Mouse (Mus musculus): ENCODE measurements at regions not wholly inside any gene's neighbourhood (a gene's known extent, or its start where the extent isn't known, plus 50 kb on each side); places are given as distances from the start of the nearest gene placed in this dataset.
"Not testable (repeated sequence)": the region's sequence is repeated elsewhere in the genome, so short reads cannot be mapped to it uniquely, and the experiment has no call there.

DNA sequence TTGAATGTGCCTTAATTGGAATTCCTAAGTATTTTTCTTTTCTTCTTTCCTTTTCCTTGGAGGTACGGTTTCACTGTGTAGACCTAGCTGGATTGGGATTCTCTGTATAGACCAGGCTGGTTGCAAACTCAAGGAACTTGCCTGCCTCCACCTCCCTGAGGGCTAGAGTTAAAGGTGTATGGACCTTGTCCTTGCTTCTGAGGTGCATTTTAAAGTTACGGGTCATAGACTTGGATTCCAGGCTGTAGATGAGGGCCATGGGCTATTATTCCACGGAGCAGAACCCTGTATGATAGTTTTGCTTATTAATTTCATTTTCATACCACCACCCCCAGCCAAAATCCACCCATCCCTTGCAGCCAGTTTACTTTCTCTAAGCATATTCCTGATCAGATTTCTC is 50.7 kb upstream of the Wdr26 start:
- intact Hi-C loops (cut with DNase I) = no loop called here
- DNase-seq = no peak

DNA sequence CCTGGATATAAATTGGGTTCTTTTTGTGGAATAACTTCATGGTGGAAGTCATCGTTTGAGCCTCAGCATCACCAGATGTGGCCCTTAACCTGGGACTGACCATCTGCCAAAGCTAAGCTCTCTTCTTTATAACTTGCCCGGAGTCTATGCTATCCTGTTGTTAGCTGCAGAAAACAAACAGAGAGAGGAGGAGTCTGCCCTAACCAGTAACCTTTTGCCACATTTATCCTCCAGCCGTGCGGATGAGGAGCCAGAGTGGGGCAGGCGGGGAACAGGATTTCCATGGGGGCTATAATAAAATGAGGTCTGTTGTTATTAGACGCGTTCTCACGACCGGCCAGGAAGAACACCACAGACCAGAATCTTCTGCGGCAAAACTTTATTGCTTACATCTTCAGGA is 51.4 kb upstream of the Wdr26 start:
- intact Hi-C loops (cut with DNase I) = no loop called here
- no peak for DNase-seq

DNA sequence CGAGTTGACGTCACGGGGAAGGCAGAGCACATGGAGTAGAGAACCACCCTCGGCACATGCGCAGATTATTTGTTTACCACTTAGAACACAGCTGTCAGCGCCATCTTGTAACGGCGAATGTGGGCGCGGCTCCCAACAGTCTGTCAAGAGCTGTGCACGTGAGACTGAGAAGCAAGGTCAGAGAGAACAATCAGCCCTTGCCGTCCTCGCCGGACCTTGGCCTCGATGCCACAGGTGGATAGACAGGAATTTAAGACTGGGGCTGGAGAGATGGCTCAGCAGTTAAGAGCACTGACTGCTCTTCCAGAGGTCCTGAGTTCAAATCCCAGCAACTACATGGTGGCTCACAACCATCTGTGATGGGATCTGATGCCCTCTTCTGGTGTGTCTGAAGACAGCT is 58.7 kb upstream of the Wdr26 start:
- not testable (repeated sequence) for DNase-seq
- intact Hi-C loops (cut with DNase I) = loop anchor here (5.0 kb wide), 3 partner anchors 107 to 347 kb away; no protein-coding TSS in a partner anchor

DNA sequence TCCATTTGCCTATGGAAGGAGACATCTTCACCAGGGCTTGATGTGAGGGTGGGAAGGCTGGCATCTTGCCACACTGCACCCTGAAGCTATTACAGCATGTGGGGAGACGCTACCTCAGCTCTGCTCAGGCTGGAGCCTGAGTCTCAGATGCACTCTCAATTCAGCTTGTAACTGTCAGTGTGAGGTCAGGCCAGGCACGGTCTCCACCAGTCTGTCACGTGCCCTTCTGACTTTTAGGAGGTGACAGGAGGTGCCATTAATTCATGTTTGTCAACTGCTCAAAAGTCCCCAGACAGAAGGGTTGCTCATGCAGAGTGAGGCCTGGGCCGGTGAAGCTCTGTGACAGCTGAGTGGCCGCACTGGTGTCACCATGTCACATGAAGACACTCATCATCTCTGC is 59.4 kb upstream of the Wdr26 start:
- DNase-seq = no peak
- intact Hi-C loops (cut with DNase I) = loop anchor here (5.0 kb wide), 3 partner anchors 106 to 346 kb away; no protein-coding TSS in a partner anchor

DNA sequence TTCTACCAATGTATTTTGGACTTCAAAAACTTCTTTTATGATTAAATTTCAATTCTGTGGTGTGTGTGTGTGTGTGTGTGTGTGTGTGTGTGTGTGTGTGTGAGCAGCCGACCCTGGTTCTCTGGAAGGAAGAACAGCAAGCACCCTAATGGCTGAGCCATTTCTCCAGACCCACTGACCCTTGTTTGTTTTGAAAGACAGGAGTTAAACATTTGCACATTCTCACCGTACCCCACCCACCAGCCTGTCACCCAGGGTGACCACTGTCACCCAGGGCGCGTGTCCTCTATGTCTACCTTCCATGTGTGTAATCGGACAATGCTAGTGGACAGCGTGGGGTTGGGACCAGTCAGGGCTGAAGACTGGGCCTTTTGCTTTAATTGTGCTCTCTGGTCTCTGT is 60.0 kb upstream of the Wdr26 start:
- no peak for DNase-seq
- intact Hi-C loops (cut with DNase I) = loop anchor here (5.0 kb wide), 3 partner anchors 105 to 345 kb away; no protein-coding TSS in a partner anchor

DNA sequence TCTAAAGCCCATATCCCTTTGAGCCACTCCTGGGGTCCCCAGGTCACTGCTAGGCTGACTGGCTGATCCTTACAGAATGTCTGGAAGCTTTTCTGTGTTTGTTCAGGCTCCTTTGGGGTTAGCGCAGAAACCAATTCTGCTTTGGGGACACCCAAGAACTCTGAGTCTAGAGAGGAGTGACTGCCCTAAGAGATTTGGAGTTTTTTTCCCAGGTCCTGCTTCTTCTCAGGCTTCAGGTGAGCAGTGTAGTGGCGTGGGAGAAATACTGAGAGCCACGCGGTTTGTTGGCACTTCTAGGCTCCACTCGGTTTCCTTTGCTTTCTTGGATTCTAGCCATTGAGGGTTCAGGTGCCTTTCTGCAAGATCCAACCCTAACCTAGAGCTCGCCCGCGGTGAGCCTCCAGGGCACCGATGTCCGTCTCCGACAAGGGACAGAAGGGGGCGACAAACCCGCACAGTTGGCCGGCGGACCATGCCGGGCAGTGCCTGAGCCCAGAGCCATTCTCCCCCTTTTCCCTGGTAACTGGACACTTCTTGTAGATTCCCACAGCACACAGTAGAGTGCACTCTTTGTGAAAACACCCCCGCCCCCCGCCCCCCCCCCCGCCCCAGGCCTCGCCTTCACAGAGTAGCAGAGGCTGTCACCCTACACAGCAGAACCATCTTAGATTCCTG is 61.0 kb upstream of the Wdr26 start:
- intact Hi-C loops (cut with DNase I) = loop anchor here (5.0 kb wide), 3 partner anchors 105 to 345 kb away; no protein-coding TSS in a partner anchor
- peak; percentile 84 to 91 for DNase-seq

DNA sequence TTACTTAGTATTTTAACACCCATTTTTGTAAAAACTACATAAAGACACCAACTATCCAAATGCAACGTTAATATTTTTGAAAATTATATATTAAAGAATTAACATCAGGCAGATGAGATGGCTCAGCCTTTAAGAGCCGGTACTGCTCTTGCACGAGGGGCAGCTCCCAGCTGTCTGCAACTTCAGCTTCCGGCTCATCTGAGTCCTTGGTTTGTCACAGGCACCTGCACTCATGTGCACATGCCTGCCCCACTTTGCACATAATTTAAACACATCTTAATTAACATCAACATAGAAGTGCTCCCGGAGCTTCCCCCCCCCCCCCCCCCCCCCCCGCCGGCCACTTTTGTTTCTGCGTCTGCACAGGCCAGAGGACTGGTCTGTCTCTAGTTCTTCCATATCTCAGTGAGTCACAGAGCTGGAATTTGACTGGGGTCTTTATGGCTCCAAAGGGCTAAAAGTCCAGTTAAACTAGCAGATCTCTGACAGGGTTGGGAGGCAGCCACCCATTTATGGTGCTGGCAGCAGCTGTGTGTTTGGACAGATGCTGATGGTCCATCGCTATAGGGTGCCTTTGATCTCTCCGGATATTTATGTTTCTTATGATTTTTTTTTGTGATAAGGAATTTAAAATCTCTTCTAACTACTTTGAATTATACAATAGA is 61.9 kb upstream of the Wdr26 start:
- DNase-seq = no peak
- intact Hi-C loops (cut with DNase I) = loop anchor here (5.0 kb wide), 3 partner anchors 104 to 344 kb away; no protein-coding TSS in a partner anchor

DNA sequence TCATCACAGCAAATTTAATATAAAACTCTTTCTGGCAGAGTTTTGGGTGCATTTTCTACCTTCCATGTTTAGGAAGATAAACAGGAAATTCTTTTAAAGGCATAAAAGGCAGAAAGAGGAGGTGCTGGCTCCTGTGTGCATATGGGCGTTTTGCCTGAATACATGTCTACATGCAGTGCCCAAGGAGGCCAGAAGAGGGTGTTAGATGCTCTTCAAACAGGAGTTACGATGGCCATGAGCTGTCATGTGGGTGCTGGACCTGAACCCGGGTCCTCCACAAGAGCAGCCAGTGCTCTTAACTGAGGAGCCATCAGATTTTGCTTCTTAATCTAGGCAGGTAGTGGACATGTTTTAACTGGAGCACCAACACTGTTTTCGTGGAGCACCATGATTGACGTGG is 69.0 kb upstream of the Wdr26 start:
- intact Hi-C loops (cut with DNase I) = no loop called here

DNA sequence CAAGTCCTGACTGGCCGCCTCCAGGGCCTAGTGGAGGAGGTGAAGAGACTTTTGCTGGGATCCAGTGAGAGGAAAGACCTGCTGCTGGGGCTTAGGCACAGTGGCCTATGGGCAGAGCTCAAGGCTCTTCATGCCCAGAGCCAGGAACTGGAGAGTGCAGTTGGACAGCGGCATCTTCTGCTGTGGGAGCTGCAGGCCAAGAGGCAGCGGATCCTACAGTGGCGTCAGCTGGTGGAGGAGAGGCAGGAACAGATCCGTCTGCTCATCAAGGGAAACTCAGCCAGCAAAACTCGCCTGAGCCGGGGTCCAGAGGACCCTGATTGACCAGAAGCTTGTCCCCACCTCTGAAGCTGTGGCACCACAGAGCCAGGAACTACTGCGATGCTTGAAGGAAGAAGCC is 69.4 kb upstream of the Cnih3 start:
- intact Hi-C loops (cut with DNase I); DNase-seq: not testable (repeated sequence)

More for the DNA sequence above, 69.0 kb upstream of the Wdr26 start:
- DNase-seq = no peak

DNA sequence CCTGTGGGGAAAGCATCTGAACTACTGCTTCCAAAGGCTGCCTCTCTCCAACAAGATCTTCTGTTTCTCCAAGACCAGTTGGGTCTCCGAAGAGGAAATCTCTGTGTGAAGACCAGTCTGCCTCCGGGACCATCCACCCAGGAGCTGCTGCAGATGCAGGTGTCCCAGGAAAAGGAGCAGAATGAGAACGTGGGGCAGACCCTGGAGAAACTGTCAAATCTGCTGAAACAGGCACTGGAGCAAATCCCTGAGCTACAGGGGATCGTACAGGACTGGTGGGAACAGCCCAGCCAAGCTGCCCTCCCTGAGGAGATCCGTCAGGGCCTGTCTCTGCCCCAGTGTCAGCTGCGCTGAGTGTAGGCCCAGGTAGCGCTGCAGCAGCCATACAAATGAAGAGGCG is 68.9 kb upstream of the Cnih3 start:
- DNase-seq; intact Hi-C loops (cut with DNase I): not testable (repeated sequence)

DNA sequence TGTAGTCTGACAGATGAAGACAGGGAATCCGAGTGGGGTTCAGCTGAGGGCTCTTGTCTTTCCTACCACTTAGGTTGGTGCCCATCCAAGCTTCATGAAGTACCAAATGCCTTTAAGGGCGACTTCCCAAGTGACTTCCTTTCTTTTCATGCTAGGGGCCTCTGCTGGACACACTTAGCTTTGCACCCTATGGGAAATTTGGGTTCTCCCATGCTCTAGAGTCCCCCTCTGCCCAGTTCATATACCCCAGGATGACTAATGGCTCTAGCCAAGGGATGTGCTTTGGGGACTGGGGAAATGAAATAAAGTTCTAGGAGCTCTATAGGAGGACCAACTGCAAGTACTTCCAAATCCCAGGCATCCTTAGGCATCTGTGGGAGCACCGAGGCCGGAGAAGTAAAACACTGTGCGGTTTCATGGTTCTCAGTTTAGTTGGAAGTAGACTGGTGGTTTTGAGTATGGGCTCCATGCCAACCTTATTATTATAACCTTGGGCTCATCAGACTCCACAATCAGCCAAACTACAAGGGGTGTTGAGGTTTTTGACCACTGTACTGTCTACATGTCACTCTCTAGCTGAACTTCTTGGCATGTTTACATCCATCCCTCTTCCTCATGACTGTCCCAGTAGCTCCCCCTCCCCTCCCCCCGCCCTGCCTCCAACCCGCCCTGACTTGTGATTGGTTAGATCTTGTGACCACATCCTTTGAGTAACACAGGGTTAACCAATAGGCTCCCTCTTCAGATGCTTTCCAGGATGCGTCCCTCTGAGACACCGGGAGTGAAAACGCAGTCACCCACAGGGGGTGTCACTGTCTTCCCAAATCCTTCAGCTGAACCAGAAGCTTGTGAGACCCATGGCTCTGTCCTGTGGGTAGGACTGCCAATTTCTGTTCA is 67.9 kb upstream of the Cnih3 start:
- no peak for DNase-seq
- intact Hi-C loops (cut with DNase I) = no loop called here

DNA sequence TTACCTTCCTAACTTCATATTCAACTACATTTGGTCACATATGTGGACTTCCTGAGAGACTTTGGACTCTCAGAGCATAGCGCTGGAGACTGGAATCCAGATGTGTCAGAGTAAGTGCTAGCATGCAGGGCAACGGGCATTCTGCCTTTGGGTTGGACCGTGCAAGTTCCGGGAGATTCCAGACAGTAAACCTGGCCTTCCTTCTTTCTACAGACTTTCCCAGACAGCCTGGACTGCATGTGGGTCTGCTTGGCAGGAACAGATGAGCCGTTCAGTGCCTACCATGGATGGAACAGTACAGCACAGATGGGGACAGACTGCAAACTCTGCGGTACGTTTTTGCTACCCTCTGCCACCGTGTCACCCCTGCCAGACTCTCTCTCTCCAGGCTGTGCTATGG is 66.8 kb upstream of the Cnih3 start:
- intact Hi-C loops (cut with DNase I) = no loop called here
- DNase-seq = no peak

DNA sequence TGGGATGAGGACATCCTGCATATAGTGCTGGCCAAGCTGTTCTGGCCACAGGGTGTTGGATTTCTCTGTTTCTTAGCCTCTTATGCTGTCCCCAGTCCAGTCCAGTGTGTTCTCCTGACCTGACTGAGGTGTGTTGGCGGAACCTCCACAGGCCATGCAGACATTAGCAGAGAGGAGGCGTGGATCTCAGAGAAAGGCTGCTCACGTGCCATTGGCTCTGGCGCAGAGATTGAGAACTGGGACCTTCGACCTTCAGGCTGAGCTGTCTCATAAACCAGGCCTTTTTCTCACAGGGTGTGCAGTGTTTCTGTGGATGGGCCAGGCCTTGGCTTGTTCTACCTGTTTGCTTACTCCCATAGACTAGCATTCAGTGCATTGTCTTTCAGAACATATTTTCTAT is 66.3 kb upstream of the Cnih3 start:
- DNase-seq = no peak
- intact Hi-C loops (cut with DNase I) = no loop called here

DNA sequence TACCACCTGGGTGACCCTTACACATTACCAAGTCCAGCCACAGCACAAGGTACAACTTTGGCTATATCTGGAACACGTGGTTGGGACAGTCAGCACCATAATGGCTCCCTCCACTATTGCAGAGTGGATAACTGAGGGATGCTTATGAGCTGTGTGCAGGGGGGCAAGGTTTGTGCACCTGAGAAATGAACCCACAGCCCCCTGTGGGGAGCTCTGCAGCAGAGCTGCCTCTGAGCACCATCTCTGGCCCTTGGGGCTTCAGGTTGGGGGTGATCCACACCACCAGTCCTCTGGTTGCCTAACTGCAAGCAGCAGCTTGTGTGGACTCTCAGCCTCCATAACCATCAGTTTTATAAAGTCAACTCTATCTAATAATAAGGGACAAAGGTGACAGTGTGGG is 65.3 kb upstream of the Cnih3 start:
- DNase-seq = no peak
- intact Hi-C loops (cut with DNase I) = no loop called here

DNA sequence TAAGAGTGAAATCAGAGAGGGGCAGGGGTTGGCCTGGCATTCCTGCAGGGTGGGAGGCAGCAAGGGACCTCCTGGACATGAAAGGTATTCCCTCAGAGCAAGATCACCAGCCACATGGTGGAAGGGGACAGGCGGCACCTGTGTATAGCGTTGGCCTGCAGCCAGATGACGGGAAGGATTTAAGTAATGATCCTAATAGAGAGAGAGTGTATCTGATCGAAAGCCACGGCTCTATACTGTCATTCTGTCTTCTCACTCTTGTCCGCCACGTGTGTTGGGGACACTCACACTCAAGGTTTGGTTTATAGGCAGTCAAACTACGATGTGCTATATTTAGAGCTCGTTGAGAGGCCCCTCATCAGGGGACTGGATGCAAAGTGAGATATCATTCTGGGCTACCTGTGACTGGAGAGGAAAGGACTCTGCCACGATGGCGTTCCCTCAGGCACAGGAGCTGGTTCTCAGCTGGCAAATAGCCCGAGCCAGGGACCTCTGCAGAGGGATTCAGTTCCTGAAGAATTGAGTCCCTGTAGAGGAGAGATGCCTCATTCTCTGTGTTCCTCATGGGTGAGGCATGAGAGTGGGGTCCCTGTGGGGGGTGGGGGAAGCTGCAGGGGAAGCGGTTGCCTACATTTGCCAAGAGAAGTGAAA is 62.9 kb upstream of the Cnih3 start:
- no peak for DNase-seq
- intact Hi-C loops (cut with DNase I) = no loop called here

DNA sequence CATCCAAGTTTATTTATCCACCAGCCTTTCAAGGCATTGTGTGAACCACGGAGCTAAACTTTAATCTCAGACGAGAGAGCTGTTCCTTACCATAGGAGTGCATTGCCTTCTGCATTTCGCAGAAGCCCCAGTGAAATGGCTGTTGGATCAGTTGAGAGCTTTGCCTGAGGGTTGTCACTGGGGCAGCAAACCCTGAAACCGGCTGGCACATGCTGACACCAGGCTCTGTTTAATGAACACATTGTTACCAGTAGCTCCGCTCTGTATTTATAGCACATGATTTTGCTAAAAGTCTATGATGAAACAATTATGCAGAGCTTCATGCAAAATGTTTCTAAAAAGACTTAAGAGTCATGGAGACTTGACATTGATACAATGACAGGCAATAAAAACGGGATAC is 61.2 kb upstream of the Cnih3 start:
- no peak for DNase-seq
- intact Hi-C loops (cut with DNase I) = no loop called here

DNA sequence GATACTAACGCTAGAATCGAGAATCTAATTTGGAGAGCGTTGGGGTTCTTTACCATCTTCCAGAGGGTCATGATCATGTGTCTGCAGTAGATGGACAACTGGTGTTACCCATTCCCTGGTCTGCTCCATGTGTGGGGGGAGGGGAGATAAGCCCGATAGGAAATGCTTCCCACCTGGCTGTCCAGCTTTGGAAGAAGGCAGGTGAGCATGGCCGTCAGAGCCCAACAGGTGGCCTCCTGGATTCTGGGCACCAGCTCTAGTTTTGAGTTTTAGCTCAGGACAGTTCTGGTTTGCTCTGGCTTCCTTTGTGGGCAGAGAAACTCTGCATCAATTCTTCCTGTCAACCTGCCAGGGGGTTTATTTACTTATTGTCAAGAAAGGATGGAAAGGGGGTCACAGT is 60.5 kb upstream of the Cnih3 start:
- DNase-seq = no peak
- intact Hi-C loops (cut with DNase I) = no loop called here

DNA sequence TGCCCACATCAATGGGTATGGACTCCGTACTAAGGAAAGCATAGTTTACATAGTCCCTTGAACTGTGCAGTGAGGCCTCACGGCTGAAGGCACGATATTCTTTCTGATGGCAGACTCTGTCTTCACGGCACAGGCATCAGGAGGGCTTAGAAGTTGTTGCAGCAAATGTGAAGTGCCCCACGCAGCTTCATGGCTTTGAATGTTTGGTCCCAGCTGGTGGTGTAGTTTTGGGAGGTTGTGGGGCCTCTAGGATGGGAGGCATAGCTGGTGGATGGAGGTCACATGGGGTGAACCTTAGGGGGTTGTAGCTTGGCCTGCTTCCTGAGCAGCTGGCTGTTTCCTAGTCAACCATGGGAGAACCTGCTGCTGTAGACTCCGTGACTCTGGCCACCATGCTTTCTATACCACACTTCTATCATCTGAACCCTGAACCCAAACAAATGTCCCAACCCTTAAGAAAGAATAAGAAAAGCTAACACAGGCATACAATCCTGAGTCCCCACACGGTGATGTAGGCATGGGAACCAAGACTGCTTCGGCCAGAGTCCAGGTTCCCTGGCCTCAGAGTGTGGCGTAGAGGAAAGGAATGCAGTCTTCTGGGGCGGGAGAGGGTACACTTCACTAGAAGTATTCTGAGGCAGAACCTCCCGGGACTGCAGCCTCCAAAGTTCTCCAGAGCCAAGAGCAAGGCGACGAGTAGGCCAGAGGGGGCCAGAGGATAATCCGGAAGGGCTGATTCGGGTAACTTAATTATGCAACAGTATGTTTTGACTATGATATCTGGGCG is 59.2 kb upstream of the Cnih3 start:
- intact Hi-C loops (cut with DNase I) = no loop called here
- no peak for DNase-seq

DNA sequence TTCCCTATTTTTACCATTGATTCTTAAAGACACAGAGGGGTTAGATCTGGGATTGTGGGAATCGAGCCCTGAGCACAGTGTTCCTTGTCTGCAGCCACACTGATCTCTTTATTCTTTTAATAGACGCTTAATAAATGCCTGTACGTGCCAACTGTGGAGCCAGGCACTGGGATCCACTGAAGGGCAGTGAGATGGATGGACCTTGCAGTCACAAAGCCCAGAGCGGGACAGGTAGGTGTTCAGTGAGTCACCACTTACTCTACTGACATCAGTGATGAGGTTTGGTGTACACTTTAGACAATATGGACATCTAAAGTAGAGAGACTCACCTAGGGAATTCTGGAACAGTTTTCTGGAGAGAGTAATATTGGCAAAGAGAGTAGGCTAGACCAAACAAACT is 56.8 kb upstream of the Cnih3 start:
- no peak for DNase-seq
- intact Hi-C loops (cut with DNase I) = no loop called here

DNA sequence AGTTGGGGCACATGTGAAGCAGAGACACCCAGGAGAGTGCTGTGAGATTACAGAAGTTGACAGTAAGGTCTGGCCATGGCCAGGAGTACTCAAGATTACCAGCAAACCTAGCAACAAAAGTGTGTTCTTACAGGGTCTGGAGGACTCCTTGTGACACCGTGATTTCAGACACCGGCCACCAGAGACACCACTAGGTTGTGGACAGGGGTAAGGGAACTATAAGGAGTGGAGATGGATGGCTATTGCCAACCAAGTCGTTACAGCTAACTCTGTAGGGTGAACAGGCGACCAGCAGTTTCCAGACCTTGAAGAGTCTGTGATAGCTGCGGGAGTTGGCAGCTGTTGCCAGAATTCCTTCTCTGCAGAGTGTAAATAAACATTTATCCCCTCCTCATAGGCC is 54.4 kb upstream of the Cnih3 start:
- DNase-seq = no peak
- intact Hi-C loops (cut with DNase I) = no loop called here

Data from heart, postnatal 14 days (tissue).